Mouse (Mus musculus) hindbrain, embryonic 12.5 days (tissue): ENCODE data around the gene Rnf41. TPM values are rescaled to one million over a fixed set of nuclear protein-coding genes. Genes with fewer than 3 reads are reported as not detected.

Experiments used
- ATAC-seq: fragments of 200-750 bp; cut with Nextera tagmentation; 2 replicates; pipeline ENCODE4 v1.8.0; 2017; ENCODE audit warnings: moderate TSS enrichment; ENCODE audit not compliant: low FRiP score
- H3K27ac ChIP-seq: fragments of 300-500 bp; sonication (generic); 2 replicates; pipeline ENCODE4 v1.5.1; 2016; ENCODE audit warnings: mild to moderate bottlenecking
- H3K27me3 ChIP-seq: fragments of 300-500 bp; sonication (generic); 2 replicates; pipeline ENCODE4 v1.6.1; 2016; ENCODE audit warnings: mild to moderate bottlenecking
- H3K36me3 ChIP-seq: fragments of 300-500 bp; sonication (generic); 2 replicates; pipeline ENCODE4 v1.6.1; 2016; ENCODE audit warnings: mild to moderate bottlenecking
- H3K4me1 ChIP-seq: fragments of 300-500 bp; sonication (generic); 2 replicates; pipeline ENCODE4 v1.6.1; 2016
- H3K4me2 ChIP-seq: fragments of 300-500 bp; sonication (generic); replicated peaks from 2 replicates; pipeline ENCODE4 v1.6.1; 2016; ENCODE audit warnings: mild to moderate bottlenecking
- H3K4me3 ChIP-seq: fragments of 300-500 bp; sonication (generic); 2 replicates; pipeline ENCODE4 v1.5.1; 2016; ENCODE audit warnings: mild to moderate bottlenecking
- H3K9ac ChIP-seq: fragments of 300-500 bp; sonication (generic); 2 replicates; pipeline ENCODE4 v1.6.1; 2016; ENCODE audit warnings: mild to moderate bottlenecking, moderate library complexity
- H3K9me3 ChIP-seq: fragments of 300-500 bp; sonication (generic); replicated peaks from 2 replicates; pipeline ENCODE4 v1.6.1; 2016; ENCODE audit warnings: mild to moderate bottlenecking
- WGBS: fragments of 180-500 bp; shearing (Covaris S2); methylation state at CpG from one replicate; pipeline ENCODE4 v1.1.7; 2016; 5-methylcytosine and 5-hydroxymethylcytosine counted together
- polyA plus RNA-seq: library from polyadenylated mRNA; unstranded; fragments of >200 nt; fragmentation: Nextera tagmentation; extraction: Ambion mirVana; gene quantifications from 2 replicates; pipeline ENCODE4 v1.2.1, GENCODE M21; 2016

The Rnf41 gene
- polyA plus RNA-seq, 1 experiment from 2014 or later: 61.4 TPM

- Histone ChIP-seq H3K36me3 (peaks cover 20% of the 10 kb centered on the region), H3K9ac (peak overlapping the region; percentile 100), H3K4me1 (peaks cover 12% of the 10 kb centered on the region), H3K4me3 (peak overlapping the region; percentile 91), H3K9me3 (no peaks in the 10 kb centered on the region), H3K4me2 (peak overlapping the region; percentile 68), H3K27me3 (no peaks in the 10 kb centered on the region), H3K27ac (peak overlapping the region; percentile 98)
- peak; percentile 72 for ATAC-seq
- WGBS: under 1% methylated on average over 29 of the region's 29 CpGs
These were observed 46.9 kb downstream of the Rnf41 start for GRCm38 (mm10) chr10:128458348-128458718.

- peak within 1 kb of the TSS; percentile 100 for H3K9ac ChIP-seq
- ATAC-seq: peak; percentile 80
- peak within 1 kb of the TSS; percentile 98 for H3K27ac ChIP-seq
- under 1% methylated on average over 79 of the region's 86 CpGs for WGBS
- no peaks in the 10 kb centered on the region for H3K9me3 ChIP-seq
- H3K4me1 ChIP-seq: peaks cover 12% of the 10 kb centered on the region
- peak within 1 kb of the TSS; percentile 91 for H3K4me3 ChIP-seq
- H3K27me3 ChIP-seq: no peaks in the 10 kb centered on the region
- H3K4me2 ChIP-seq: peak within 1 kb of the TSS; percentile 68
- peaks cover 24% of the 10 kb centered on the region for H3K36me3 ChIP-seq
These were observed 47.4 kb downstream of the Rnf41 start, which contains the start of gene Smarcc2 for GRCm38 (mm10) chr10:128458719-128459408. Smarcc2 (plus strand) TSS chr10:128459248.

- WGBS: 1% methylated on average over 24 of the region's 67 CpGs
- H3K4me2 ChIP-seq: peak overlapping the region; percentile 68
- peaks cover 12% of the 10 kb centered on the region for H3K4me1 ChIP-seq
- peak; percentile 66 for ATAC-seq
- H3K27me3 ChIP-seq: no peaks in the 10 kb centered on the region
- peak overlapping the region; percentile 98 for H3K27ac ChIP-seq
- peaks cover 32% of the 10 kb centered on the region for H3K36me3 ChIP-seq
- H3K9ac ChIP-seq: peak overlapping the region; percentile 100
- H3K9me3 ChIP-seq: no peaks in the 10 kb centered on the region
- peak overlapping the region; percentile 91 for H3K4me3 ChIP-seq
These were observed 48.2 kb downstream of the Rnf41 start for GRCm38 (mm10) chr10:128459409-128460269.

GRCm38 (mm10) chr10:128460270-128460630, 48.8 kb downstream of the Rnf41 start:
- Histone ChIP-seq H3K4me1 (peaks cover 12% of the 10 kb centered on the region), H3K4me3 (peak overlapping the region; percentile 91), H3K4me2 (peak overlapping the region; percentile 68), H3K36me3 (peaks cover 37% of the 10 kb centered on the region), H3K9me3 (no peaks in the 10 kb centered on the region), H3K27me3 (no peaks in the 10 kb centered on the region), H3K9ac (peak overlapping the region; percentile 100), H3K27ac (peak overlapping the region; percentile 98)
- ATAC-seq: no peak
- WGBS: 1% methylated on average over 5 of the region's 5 CpGs

- Histone ChIP-seq H3K27me3 (no peaks in the 10 kb centered on the region), H3K36me3 (peaks cover 96% of the 10 kb centered on the region), H3K9me3 (no peaks in the 10 kb centered on the region), H3K27ac (no peak overlapping the region), H3K4me3 (no peak overlapping the region), H3K4me2 (no peak overlapping the region), H3K4me1 (no peaks in the 10 kb centered on the region), H3K9ac (no peak overlapping the region)
- ATAC-seq: no peak
- WGBS: 89% methylated on average over 12 of the region's 12 CpGs
These were observed 62.9 kb downstream of the Rnf41 start for GRCm38 (mm10) chr10:128474366-128474765.

- H3K36me3 ChIP-seq: peaks cover 96% of the 10 kb centered on the region
- 95% methylated on average over 7 of the region's 7 CpGs for WGBS
These were observed 74.9 kb downstream of the Rnf41 start for GRCm38 (mm10) chr10:128486370-128486769.

GRCm38 (mm10) chr10:128487861-128488712, 76.6 kb downstream of the Rnf41 start:
- ATAC-seq: no peak
- H3K27ac ChIP-seq: no peak overlapping the region
- H3K9me3 ChIP-seq: no peaks in the 10 kb centered on the region
- no peak overlapping the region for H3K4me3 ChIP-seq
- no peak overlapping the region; the same call in 1 of the 2 replicates for H3K9ac ChIP-seq
- 91% methylated on average over 22 of the region's 22 CpGs for WGBS
- no peaks in the 10 kb centered on the region for H3K27me3 ChIP-seq
- peaks cover 85% of the 10 kb centered on the region for H3K36me3 ChIP-seq
- no peak overlapping the region for H3K4me2 ChIP-seq
- peaks cover 22% of the 10 kb centered on the region for H3K4me1 ChIP-seq

More at GRCm38 (mm10) chr10:128486370-128486769, 74.9 kb downstream of the Rnf41 start:
- no peak overlapping the region for H3K4me2 ChIP-seq
- ATAC-seq: no peak
- no peak overlapping the region for H3K9ac ChIP-seq
- H3K4me3 ChIP-seq: no peak overlapping the region
- no peak overlapping the region for H3K27ac ChIP-seq
- H3K4me1 ChIP-seq: peaks cover 6% of the 10 kb centered on the region
- no peaks in the 10 kb centered on the region for H3K27me3 ChIP-seq
- no peaks in the 10 kb centered on the region for H3K9me3 ChIP-seq

- no peak for ATAC-seq
- H3K4me3 ChIP-seq: no peak overlapping the region
- H3K9ac ChIP-seq: no peak overlapping the region
- peaks cover 22% of the 10 kb centered on the region for H3K4me1 ChIP-seq
- no peak overlapping the region for H3K27ac ChIP-seq
- 88% methylated on average over 4 of the region's 4 CpGs for WGBS
- no peaks in the 10 kb centered on the region for H3K9me3 ChIP-seq
- no peaks in the 10 kb centered on the region for H3K27me3 ChIP-seq
- H3K4me2 ChIP-seq: no peak overlapping the region
- H3K36me3 ChIP-seq: peaks cover 78% of the 10 kb centered on the region
These were observed 77.3 kb downstream of the Rnf41 start for GRCm38 (mm10) chr10:128488776-128489175.

- H3K27me3 ChIP-seq: no peaks in the 10 kb centered on the region
- H3K4me1 ChIP-seq: peaks cover 22% of the 10 kb centered on the region
- 65% methylated on average over 5 of the region's 5 CpGs for WGBS
- no peak overlapping the region for H3K4me3 ChIP-seq
- no peaks in the 10 kb centered on the region for H3K9me3 ChIP-seq
- H3K4me2 ChIP-seq: no peak overlapping the region
- H3K9ac ChIP-seq: no peak overlapping the region
- peaks cover 72% of the 10 kb centered on the region for H3K36me3 ChIP-seq
- no peak overlapping the region for H3K27ac ChIP-seq
- ATAC-seq: no peak
These were observed 77.9 kb downstream of the Rnf41 start for GRCm38 (mm10) chr10:128489380-128489779.

GRCm38 (mm10) chr10:128489785-128490184, 78.3 kb downstream of the Rnf41 start:
- Histone ChIP-seq H3K36me3 (peaks cover 68% of the 10 kb centered on the region), H3K9ac (no peak overlapping the region)

GRCm38 (mm10) chr10:128490232-128490631, 78.8 kb downstream of the Rnf41 start:
- no peak for ATAC-seq
- H3K4me1 ChIP-seq: peaks cover 31% of the 10 kb centered on the region
- H3K36me3 ChIP-seq: peaks cover 67% of the 10 kb centered on the region
- H3K4me3 ChIP-seq: no peak overlapping the region
- H3K27me3 ChIP-seq: no peaks in the 10 kb centered on the region
- no peaks in the 10 kb centered on the region for H3K9me3 ChIP-seq
- WGBS: 66% methylated on average over 5 of the region's 5 CpGs
- H3K27ac ChIP-seq: peak overlapping the region; percentile 36; the same call in 1 of the 2 replicates
- no peak overlapping the region for H3K4me2 ChIP-seq
- H3K9ac ChIP-seq: no peak overlapping the region

More at GRCm38 (mm10) chr10:128489785-128490184, 78.3 kb downstream of the Rnf41 start:
- Histone ChIP-seq H3K27ac (peak overlapping the region; percentile 50; the same call in 1 of the 2 replicates), H3K27me3 (no peaks in the 10 kb centered on the region), H3K4me3 (no peak overlapping the region), H3K4me1 (peaks cover 26% of the 10 kb centered on the region), H3K4me2 (no peak overlapping the region), H3K9me3 (no peaks in the 10 kb centered on the region)
- 63% methylated on average over 4 of the region's 4 CpGs for WGBS
- ATAC-seq: no peak
